Mouse (Mus musculus): ENCODE results near the gene Kcnb1.
A peak's percentile ranks its signal among the peaks of the same experiment; 100 is the strongest.

Kcnb1 gene

DNA sequence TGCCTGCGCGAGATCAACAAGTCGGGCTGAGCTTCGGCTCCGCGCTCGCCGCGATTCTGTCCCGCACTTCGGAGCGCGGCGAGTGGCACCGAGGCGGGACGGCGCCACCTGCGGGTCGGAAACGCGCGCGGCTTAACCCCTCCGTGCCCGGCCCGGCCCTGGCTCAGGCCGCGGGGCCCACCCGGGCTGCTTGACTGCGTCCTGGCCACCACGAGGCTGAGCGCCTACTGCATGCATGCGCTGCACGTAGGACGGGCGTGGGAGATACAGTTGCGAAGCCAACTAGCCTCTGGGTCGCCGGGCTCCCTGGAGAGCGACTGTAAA lies at the start of gene Kcnb1:
Gene Kcnb1 (minus strand): TSS at position 80 of the 324 bp plus-strand sequence.
- peak; percentile 62 to 78 for DNase-seq (ENCODE audit: low spot score in 2 of 2)

GRCm38 (mm10) chr2:167239262-167239661 lies 49.3 kb upstream of the Kcnb1 start:
- no peak for DNase-seq (ENCODE audit: low spot score in 2 of 2)

DNA sequence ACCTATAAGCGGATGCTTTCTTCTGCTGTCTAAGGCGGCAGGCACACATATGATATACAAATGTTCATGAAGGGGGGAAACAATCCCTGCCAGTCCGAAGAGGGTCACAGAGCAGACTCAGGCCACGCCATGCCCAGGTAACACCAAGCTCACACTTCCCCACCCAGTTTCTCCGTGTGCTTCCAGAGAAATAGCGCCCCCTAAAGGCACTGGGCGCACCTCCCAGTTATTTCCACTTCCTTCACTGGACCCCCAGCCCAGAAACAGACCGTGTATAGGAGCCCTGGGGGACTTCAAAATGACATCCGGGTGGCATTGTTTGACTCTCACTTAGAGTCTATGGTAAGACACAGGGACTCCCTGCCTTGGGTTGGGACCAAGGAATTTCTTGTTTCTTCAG lies 47.3 kb upstream of the Kcnb1 start:
- no peak for DNase-seq (ENCODE audit: low spot score in 2 of 2)

GRCm38 (mm10) chr2:167236174-167236573 lies 46.2 kb upstream of the Kcnb1 start:
- DNase-seq (ENCODE audit: low spot score in 2 of 2) = no peak

DNA sequence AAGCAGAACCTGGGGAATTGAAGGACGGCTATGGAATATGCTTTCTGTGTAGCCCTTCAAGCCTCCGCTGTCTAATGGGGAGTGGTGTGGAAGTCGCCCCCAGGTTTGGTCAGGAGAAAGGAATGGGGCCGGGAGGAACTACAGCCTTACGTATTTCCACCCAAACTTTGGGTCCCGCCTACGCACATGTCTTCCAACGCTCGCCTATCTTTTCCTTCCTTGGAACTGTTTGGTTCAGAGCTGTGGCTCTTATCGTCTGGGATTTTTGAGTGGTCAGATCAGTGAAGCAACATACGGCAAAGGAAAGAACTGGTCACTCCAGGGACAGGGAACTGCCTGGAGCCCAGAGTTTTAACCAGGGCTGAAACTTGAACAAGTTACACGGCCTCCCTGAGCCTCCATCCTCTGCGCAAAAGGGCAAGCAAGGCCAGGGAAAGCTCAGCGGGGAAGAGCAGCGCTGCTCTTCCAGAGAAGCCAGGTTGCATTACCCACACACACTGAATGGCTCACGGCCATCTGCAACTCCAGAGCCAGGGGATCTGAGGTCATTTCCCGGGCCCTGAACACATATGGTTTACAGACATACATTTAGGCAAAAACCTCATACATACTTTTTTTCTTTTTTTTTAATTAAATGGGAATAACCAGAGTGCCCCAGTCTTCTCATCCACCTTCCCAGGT lies 45.5 kb upstream of the Kcnb1 start:
- no peak for DNase-seq (ENCODE audit: low spot score in 2 of 2)

GRCm38 (mm10) chr2:167233771-167234170 lies 43.8 kb upstream of the Kcnb1 start:
- DNase-seq (ENCODE audit: low spot score in 2 of 2) = no peak

DNA sequence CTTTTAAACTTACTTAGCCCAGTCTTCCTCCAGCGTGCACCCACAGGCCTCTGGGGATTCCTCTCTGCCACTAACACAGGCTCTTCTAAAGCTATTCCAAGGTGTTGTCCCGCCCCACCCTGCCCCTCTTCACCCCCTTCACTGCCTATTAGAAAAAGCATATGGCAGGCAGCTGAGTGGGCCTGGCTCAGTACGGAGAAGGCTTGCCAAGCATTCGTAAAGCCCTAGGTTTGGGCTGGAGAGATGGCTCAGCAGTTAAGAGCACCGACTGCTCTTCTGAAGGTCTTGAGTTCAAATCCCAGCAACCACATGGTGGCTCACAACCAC lies 43.0 kb upstream of the Kcnb1 start:
- no peak for DNase-seq (ENCODE audit: low spot score in 2 of 2)

DNA sequence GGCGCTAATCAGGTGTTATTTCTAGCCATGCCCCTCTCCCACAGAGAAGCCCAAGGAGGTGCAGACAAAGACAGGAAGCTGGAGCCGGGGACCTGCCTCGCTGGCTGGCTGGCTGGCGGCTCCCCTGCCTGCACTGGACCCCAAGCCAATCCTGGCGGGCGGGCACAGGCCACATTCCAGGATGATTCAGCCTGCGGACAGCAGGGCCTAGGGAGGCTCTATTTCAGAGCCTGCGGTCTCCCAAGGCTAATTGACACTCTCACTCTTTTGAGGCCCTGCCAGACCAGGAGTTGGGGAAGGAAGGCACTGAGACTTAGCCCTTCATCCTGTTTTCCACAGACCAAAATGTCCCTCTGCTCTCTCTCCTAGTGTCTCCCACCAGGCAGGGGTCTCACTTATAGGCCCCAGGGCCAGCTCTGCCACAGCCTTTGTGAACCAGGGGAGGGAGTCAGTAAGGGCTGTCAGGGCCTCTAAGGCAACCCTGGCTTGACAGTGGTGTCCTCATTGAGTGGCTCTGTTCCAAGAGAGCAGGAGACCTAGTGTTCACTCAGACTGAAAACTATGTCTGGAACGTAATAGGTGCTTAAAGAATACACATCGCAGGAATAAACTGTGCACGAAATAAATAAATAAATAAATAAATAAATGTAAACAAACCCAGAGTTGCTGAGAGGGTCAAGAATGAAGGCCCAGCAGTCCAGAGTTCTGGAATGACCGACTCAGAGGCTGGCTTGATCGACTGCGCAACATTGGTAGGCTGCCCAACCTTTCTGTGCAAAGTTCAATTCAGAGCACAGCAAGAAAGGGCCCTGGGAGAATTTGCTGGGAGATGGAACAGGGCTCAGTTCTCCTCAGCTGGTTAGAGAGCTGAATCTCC lies 42.4 kb upstream of the Kcnb1 start:
- no peak for DNase-seq (ENCODE audit: low spot score in 2 of 2)

DNA sequence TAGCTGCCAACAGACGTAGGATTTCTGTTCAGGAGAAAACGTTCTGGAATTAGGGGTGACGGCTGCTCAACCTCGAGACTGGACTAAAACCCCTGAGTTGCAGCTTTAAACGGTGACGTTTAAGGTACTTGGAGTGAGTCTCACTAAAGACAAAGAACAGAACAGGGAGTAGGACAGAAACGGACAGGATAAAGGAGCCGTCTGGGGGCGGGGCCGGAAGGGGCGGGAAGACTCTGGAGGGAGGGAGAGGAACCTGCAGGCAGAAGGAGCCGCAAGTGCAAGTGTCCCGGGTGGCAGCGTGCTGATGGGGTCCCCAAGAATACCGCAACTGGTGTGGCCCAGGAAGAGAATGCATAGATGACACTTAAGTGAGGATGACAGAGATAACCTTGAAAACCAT lies 40.6 kb upstream of the Kcnb1 start:
- no peak for DNase-seq (ENCODE audit: low spot score in 2 of 2)

- no peak for DNase-seq (ENCODE audit: low spot score in 2 of 2)
These were observed 35.0 kb upstream of the Kcnb1 start for GRCm38 (mm10) chr2:167224937-167225336.

DNA sequence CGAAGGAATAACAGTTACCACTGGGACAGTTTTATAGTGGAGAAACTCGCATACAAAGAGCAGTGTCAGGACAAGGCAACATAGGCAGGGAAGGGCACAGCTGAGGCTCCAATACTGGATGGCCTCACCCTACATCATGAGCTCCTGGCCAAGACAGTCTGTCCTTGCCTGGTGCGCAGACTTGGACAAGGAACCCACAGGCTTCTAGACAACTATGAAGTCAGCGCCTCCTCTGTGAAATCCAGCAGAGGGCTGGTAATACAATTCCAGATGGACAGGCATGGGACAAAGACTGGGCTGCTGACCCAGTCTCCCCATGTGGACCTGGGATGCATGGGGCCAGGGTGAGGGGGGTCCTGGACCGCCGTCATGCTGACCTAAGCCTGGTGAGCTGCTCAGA lies 34.2 kb upstream of the Kcnb1 start:
- DNase-seq (ENCODE audit: low spot score in 2 of 2) = no peak

DNA sequence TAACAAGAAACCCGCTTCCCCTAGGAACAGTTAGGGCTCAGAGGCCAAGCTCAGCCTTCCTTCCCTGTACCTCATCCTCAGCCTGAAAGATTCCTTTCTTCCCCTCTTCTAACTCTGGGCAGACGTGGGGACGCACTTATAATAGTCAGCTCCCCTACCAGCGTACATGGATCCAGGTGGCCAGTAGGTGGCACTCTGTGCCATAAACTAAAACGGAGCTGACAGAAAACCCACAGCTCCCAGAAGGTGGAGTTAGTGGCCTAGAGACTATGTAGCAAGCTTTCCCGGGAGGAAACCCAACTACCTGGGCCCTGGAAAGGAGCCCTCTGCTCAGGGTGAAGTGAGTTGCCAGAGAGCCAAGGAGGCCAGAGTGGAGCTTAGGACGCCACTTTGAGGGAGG lies 32.2 kb upstream of the Kcnb1 start:
- peak; percentile 60 to 69 for DNase-seq (ENCODE audit: low spot score in 2 of 2)

DNA sequence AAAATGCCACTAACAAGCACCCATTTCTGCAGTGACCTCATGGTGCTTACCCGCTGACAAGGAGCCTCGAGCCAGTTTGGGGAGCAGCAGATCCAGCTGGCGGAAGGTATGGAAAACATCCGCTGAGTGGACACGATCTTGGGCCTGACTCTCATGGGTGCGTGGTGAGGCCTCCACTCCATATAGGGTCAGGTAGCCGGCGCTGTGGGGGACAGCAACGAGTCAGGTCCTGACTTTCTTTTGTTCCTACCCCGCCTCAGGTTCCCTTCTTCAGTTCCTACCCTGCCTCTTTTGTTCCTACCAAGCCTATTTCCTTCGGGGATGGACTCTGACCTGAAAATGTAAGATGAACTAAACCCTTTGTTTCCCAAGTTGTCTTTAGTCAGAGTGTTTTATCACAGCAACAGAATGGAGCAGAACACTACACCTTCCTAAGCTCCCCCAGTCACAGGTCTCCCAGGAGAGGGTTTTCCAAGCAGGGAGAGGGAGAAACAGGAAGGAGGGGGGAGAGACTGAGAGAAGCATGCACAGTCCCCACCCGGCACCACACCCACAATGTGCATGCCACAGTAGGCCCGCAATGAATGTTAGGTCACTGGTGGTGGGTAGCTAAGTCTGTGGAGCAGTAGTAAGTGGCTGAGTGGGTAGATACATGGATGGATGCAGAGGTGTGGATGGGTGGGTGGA lies 31.3 kb upstream of the Kcnb1 start:
- DNase-seq (ENCODE audit: low spot score in 2 of 2) = no peak

GRCm38 (mm10) chr2:167220736-167221135 lies 30.8 kb upstream of the Kcnb1 start:
- no peak for DNase-seq (ENCODE audit: low spot score in 2 of 2)

DNA sequence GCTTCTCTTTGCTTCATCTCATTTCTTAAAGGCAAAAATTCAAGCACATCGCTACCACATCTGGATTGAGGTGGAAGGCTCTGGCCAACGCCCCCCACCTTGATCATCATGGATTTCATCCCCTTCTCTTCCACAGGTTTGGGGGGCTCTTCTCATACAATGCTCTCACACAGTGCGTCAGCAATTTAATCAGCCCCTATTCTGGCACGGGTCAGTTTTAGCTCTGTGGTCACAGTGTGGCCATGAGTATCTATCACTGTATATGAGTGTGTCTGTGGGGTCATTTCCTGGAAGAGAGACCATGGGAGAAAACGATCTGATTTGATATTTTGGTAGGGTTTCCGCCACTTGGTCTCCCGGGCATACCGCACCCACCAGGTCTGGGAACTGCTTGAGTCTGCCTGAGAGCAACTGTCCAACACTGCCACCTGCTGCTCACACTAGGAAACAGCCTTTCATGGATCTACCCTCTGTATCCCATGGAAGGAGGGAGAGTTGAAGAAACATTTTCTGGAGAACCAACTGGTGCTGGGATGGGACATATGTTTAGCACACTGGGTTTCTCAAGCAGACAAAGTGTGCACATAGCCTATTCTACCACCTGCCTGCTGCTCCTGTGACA lies 29.3 kb upstream of the Kcnb1 start:
- DNase-seq (ENCODE audit: low spot score in 2 of 2) = peak; percentile 77 to 90

DNA sequence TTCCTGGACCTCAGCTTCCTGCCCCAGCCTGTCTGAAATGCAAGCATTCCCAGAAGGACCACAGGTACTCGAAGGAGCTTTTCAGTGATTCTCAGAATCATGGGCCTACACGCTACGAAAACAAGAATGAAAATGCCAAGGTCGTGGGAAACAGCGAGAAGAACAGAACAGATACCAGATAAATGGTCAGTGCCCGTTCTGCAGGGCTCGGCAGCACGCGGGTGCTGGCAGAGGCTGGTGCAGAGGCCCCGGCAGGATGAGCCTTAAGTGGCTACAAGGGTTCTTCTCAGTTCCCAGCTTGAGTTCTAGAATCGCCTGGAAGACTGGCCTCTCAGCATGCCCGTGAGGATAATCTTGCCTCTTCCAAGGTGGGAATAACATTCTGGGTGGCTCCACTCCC lies 23.7 kb upstream of the Kcnb1 start:
- no peak for DNase-seq (ENCODE audit: low spot score in 2 of 2)

- no peak for DNase-seq (ENCODE audit: low spot score in 2 of 2)
These were observed 23.1 kb upstream of the Kcnb1 start for GRCm38 (mm10) chr2:167213076-167213475.

DNA sequence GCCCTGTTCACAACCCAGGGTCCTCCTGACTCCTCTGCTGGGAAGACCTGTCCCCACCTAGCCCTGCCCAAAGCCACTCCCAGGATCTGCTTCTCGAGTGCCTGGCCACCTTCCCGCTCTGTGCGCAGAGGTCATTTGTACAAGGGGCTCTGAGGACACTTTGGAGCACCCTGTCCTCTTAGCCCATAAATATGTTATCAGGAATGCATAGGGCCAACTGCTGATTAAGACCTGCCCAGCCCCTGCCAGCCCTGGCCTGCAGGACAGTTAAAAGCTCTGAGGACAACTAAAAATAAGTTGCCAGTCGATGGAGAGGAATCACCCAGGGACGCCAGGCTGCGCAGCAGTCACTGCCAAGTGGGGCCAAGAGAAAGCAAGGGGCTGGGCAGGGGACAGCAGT lies 22.6 kb upstream of the Kcnb1 start:
- no peak for DNase-seq (ENCODE audit: low spot score in 2 of 2)

DNA sequence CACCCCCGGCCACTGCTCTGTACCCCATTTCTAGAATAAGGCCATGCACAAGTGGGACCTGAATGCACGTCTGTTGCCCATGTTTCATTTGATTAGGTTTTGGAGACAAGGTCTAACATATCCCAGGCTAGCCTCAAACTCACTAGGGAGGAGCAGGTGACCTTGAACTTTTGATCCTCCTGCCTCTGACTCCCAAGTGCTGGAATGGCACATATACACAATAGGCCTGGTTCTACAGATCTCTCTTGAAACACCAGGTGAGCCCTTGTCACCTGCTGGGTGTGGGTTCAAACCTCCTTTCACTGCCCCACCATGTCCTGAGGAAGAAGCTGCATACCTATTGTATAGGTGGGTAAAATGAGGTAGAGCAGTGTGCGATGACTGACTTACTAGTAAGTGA lies 22.1 kb upstream of the Kcnb1 start:
- DNase-seq (ENCODE audit: low spot score in 2 of 2) = no peak

DNA sequence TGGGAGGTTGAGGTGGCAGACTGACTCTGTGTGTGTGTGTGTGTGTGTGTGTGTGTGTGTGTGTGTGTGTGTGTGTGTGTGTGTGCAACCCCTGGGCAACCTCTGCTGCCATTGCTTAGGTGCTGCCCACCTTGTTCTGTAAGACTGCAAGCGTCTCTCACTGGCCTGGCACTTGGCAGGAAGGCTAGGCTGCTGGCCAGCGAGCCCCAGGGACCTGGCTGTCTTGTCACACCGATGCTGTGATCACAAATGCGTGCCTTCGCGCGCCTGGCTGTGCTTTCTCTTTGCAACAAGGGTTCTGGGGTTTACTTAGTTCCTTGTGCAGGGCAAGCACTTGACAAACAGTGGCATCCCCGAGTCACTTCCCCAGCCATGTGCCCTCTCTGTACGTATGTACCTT lies 19.9 kb upstream of the Kcnb1 start:
- no peak for DNase-seq (ENCODE audit: low spot score in 2 of 2)

- DNase-seq (ENCODE audit: low spot score in 2 of 2) = no peak
These were observed 19.0 kb upstream of the Kcnb1 start for GRCm38 (mm10) chr2:167208984-167209383.

DNA sequence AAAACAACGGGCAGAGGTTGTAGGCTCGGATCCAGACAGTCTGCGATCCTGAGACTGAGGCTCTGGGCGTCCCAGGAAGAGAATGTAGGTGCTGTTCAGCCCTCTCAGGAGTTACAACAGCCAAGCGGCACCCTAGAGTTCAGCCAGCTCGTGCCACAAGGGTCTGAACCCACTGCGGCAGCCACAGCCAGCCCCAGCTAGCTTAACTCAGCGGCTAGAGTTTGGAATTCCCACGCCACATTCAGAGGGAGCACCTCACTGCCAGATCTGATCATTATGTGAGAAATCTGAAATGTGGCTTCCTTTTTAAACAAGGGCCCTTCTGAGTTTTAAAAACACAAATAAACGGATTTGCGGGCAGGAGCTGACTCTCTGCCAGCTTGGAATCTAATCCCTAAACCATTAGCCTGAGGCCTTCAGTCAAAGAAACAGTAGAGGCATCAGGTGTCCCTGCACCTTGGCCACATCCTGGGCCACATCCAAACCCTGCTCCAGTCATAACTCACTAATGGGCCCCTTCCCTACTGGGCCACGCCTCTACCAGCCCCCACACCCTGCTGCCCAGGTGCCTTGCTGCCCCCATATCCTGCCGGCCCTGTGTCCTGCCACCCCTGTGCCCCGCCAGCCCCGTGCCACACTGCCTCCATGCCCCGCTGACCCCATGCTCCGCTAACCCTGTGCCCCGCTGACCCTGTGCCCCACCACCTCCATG lies 16.1 kb upstream of the Kcnb1 start:
- DNase-seq (ENCODE audit: low spot score in 2 of 2) = no peak
